Mouse (Mus musculus) adrenal gland, adult 8-10 months (tissue): ENCODE results near the gene Hhat. TPM values are rescaled to one million over a fixed set of nuclear protein-coding genes. Genes with fewer than 3 reads are reported as not detected.

Experiments
- DNase-seq: peaks from one replicate; pipeline ENCODE4 v3.0.0; 2022
- total RNA-seq, 4 experiments: library from RNA; stranded (reverse); gene quantifications; 2 replicates each; pipeline ENCODE4 v1.2.4; 2022

The Hhat gene
- total RNA-seq, 4 experiments from 2014 or later: 5.7 to 9.3 (median 7.5) TPM

DNA sequence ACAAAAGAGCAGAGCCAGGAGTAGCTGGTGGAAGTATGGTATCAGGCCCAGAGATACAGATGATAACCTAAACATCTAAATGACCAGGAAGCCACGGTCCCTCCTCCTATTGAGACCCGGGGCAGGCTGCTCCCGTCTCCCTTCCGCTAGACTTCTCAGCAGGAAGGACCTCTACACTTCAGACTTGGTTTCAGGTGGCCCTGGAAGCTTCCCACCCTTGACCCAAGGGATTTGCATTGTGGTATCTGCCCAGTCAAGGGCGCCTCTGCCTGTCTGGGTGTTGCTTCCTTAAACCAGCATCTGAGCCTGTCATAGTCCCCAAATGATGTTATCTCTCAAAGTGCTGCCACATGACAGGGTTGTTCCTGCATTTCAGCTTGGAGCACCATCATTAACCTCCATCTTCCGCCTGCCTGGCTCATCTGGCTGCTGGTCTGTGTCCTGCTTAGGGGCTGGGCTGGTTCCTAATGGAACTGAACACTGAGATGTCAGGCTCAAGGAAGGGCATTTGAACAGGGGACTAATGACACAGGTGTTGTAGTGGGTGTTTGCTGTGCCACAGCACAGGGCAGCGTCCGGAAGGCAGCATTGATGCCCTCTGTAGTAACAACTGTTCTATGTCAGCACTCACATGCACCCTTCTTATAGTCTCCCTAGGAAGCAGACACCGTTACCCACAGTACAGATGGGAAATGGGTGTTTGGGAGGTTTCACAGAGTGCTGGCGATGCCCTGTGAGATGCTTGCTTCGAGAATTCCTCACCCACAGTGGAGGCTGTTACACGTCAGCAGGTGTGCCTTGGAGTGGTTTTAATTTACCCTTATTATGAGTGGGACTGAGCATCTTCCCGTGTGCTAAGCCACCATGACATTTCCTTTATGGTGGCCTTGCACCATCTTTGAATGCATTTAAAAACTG, 280.9 kb downstream of the Hhat start:
- no peak for DNase-seq

DNA sequence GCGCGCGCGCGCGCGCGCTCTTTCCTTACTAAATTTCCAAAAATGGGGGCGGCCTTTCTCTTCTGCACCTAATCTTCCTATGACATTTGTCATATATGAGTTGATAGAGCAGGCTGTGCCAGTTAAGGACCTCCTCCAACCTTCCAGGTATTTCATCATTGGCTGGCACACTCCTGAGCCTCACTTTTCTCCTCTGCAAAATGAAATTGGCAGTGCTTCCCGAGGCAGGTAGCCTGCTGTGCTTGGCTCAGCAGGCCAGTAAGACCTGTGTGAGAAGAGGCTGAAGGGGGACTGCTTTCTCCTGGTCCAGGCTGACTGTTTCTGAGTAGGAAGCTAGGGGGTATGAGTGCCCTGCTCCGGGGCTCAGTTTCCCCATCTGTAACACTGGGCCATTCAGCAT, 283.5 kb downstream of the Hhat start:
- DNase-seq: no peak

DNA sequence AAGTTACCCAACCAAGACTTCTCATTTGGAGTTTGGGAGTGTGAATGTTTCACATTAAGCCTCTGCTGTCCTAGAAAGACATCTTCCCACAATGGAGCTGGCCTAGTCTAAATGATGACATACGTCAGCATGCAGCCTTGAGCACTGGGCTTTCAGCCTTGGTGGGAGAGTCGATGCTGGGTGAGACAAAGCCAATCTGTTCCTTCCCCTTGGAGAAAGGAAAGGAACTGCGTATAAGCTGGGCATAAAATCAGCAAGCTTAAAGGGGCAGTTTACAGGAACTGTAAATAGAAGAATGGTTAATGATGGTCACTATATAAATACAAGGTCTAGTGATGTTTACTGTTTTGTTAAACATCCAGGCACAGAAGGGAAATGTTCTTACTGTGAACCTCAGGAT, 286.0 kb downstream of the Hhat start:
- DNase-seq: no peak

DNA sequence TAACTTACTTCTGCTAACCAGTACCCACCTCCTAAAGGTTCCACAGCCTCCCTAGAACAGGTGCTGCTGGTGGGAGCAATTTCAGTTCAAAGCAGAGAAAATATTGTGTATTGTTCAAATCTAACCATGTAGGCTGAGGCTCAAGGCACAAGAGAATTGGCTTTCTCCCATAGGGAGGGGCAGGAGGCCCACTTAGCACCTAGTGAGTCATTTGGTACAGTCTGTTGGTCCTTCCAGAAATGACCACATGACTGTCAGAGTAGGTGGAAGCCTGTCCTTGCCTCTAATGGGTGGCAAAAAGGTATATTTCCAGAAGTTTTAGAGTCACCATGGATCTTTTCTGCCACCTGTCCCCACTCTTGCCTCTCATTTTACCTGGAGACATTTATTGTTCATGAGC, 289.6 kb downstream of the Hhat start:
- DNase-seq: no peak

DNA sequence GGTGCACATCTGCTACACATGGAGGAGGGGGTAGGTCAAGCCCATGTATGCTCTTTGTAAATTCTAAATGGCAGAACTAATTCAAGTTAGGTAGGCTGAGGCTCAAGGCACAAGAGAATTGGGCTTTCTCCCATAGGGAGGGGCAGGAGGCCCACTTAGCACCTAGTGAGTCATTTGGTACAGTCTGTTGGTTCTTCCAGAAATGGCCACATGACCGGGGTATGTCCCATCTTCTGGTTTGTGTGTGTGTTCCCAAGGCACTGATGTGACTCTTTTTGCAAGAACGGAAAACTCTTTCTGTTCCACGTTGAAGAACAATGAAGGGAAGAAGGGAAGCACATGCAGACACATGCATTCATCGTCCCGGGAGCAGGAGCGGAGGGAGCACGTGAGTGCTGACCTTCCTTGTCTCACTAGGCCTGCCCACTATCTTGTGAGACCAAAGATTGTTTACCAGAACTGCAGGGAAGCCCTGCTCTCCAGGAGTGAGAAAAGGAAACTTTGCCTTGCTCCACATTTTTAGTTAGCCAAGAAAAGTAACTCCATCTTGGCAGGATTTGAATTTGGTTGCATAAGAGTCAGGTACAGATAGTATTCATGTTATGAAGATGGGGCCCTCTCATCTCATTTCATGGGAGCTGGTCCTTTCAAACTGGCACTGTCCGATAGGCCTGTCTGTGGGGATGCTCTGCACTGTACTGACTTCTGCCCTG, 290.8 kb downstream of the Hhat start:
- no peak for DNase-seq

DNA sequence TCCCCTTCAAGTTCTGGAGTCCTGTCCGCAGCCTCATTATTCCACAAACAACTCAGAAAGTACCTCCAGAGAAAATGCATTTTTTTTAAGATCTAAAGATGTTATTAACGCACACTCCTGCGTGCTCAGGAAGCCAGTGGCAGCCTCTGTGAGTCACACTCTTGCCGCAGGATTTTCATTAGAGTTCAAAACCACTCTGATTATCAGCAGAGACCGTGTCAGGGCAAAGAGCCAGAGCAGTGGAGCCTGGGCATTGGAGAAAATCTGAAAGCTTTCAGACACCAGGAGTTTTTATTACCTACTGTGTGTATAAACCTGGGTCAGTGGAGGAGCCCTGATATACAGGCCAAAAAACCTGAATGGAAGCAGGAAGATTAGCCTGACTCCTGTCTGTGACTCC, 292.8 kb downstream of the Hhat start:
- DNase-seq: no peak

DNA sequence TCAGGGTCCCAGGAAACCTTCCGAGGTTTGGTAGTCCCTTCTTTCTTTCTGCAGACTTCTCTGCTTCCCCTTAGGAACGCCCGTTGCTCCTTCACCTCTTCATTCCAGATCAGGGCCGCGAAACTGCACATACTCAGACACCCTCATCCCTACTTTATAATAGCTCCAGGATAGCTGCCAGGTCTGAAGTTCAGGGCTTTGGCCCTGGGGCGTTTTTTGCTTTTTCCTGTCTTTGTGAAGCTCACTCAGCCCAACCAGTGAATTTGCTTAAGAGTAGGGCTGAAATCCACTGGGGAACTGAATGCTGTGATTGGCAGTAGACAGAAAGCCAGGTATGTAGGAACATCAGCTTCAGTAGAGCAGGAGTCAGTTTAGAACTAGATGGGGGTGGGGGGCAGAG, 293.5 kb downstream of the Hhat start:
- no peak for DNase-seq

DNA sequence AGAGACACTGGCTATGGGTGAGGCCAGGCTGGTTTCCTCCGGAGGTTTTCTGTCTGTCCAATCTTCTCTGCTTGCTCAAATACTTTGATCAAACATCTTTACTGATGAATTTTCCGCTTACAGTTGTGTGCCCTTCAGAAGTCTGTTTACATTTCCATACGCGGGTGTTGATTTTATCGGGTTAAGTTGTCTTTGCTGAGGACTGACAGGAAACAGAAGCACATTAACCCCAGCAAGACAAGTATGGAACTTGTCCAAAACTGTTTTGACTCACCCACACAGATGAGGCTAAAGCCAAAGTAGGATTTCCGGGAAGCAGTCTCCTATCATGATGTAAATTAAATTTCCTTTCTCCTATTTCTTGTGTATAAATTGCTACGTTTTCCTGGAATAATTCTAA, 294.3 kb downstream of the Hhat start:
- no peak for DNase-seq

DNA sequence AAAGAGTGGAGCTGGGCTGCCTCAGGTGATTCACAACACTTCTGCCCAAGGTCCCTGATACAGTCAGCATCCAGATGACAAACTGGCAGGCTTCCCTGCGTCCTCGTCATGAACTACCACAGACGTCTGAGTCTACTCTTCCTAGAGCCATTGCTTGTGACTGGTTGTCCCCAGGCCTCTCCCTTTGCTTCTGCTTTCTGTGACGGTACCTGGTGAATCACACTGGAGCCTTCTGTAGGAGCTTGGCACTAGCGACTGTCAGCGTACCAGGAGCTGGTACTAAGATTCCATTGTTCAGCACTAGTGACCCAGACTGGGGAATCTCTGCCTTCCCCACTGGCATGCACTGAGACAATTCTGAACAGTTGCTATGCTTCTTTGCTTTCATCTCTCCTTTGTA, 297.9 kb downstream of the Hhat start:
- DNase-seq: no peak

DNA sequence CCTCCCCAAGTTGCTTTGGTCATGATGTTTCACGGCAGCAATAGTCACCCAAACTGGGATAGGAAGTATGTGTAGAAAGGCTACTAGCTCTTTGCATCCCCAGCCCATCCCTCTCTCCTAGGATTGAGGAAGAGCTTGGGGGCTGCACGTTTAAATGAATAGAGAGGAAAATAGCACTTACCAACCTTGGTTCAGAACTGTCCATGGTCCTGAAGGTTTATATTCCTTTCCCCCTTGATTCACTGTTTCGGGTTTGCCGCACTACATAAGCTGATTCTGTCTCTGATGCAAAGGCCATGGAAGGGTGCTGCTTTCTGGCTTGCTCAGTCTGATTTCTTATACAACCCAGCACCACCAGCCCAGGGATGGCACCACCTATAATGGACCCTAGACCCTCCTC, 298.7 kb downstream of the Hhat start:
- DNase-seq: no peak

DNA sequence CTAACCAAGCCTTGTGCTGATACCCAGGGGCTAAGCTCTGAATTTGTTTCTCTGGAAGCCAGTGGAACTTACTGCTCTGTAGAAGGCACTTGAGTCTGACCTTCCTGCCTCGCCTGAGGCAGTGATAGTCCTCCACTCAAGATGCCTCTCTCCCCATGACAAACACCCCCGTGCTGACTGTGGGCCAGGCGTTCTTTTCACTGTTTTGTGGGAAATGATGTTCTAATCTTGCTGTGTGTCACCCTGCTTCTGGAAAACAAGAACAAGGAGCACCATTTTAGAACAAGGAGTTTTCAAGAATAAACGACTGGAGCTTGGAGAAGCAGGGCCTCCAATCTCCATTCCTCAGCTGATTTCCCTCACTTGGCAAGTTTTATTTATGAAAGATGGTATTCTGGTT, 307.3 kb downstream of the Hhat start:
- no peak for DNase-seq

DNA sequence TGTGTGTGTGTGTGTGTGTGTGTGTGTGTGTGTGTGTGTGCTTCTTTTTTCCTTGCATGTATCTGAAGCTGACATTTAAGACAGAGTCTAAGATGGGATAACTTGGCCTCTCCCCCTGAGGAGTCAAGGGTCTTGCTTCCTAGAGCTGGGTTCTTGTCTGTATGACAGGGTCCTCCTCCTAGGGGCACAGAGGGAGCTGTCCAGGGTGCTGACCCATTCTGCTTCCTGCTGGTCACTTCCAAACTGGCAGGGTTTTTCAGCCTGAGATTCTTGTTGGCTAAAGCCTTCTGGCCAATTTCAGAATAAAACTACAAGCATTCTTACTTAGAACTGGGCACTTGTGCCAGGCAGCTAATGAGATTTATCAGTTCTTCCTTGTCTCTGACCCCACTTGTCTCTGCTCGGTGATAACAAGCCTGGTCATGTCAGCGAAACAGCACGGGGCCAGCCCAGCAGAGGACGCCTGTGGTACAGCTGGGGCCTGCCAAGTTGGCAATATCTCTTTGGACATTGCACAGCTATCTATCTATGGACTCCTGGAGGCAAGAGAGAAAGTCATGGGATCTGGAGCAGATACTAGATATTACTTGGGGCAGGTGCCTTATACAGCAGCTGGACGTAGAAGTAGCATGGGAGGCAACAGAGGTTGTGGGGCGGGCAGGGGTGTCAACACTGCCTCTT, 313.4 kb downstream of the Hhat start:
- no peak for DNase-seq

DNA sequence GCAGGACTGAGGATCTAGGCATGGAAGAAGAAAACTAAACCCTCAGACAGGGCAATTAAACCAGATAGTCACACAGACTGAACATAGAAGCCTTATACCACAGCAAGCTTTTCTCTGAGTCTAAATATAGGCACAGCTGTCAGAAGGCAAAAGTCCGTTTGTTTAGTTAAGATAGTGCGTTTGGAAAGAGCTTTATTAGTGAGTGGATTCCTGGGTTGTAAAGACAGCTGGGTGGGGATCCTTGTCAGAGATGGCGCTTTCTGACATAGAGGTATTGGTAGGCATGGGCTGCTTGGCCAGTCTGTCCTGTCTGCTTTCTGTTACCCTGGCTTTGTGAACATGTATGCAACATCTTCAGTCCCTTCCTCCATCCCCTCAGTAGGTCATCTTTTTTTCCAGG, 314.0 kb downstream of the Hhat start:
- DNase-seq: no peak

DNA sequence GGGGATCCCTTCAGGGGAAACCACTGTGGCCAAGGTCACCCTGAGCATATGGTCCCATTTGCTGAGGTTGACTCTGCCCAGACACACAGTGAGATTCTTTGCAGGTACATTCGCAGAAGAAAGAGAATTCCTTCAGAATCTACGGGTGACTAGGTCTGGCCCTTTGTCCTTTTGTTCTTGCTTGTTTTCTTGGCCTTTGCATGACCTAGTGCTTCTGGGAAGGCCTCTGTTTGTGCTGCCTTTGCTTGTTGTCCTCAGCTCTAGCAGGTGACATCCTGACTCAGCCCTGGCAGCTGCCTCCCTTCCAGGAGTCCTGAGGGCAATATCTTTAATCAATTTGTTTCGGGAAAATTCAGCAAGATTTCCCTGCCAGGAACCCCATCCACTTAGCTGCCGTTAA, 316.0 kb downstream of the Hhat start:
- DNase-seq: no peak

DNA sequence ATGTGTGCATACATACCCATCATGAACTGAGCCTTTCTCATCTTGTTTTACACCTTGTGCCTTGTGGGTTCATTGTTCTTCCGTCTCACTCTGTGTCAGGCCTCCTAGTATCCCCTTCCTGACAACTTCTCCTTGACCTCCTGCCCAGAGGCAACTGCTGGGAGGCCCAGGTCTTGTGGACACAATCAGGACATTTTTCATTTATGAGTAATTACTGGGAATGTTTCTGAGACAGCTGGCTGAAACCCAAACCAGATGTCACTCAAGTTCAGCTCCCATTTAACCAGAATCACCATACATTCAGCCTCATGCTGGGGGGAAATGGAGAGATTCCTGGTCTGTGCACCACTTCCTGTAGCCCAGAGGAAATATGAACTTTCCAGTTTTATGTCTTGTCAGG, 316.5 kb downstream of the Hhat start:
- no peak for DNase-seq

DNA sequence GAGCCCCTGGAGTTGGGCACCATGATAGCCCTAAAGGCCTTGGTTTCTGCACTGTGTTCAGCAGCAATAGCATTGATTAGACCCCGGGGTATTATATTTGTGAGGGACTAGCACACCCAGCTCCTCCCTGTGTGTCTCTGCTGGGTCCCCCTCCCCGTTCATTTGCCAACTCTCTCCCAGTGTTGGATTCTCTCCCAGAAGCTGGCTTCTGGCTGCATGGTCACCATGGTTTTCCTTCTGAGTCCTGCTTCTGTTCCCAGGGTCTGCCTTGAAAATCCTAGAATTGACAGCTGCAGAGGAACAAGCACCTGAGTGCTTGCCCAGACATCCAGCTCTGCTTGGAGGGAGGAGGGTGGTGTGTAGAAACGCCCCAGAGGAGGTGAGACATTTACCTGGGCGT, 319.3 kb downstream of the Hhat start:
- no peak for DNase-seq

DNA sequence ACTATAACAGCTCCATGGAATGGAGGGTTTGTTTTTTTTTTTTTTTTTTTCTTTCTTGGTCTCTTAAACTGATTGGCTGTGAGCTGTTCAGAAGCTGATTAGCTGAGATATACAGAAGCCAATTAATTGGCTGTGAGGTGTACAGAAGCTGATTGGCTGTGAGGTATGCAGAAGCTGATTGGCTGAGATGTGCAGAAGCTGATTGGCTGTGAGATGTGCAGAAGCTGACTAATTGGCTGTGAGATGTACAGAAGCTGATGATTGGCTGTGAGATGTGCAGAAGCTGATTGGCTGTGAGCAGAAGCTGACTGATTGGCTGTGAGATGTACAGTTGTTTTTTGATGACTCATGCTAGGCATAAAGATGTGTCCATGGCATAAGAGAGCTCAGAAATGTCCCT, 320.6 kb downstream of the Hhat start:
- no peak for DNase-seq

DNA sequence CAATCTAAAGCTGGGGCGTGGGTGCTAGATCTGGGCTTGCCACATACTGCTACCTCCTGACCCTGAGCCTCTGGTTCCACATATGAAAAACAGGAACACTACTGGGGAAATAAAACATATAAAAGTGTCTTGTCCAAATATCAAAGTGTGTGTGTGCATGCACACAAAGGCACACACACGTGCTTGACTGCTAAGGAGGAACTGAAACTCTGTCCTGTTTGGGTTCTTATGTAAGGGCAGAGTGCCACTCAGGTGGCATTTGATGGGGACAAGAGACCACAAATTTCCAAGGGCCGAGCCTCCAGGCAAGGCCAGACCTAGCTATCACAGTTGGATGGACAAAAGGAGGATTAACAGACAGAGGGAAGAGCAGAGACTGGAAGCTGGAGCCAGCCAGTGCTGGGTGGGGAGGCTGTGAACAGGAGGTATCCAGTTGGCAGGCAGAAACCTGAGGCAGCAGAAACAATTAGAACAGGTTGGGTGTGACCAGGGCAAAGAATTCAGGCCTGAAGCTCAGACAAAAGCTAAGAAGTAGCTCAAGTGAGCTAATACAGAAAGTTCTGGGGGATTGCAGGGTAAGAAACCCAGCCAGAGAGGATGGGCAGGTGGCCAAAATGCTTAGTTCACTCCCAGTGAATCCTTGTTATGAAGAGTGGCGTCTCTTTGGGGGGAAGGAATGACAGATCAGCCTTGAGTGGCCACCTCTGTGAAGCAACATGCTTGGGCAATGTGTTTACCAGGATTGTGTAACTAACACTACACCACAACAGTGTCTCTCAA, 321.3 kb downstream of the Hhat start:
- peak; percentile 4 for DNase-seq

DNA sequence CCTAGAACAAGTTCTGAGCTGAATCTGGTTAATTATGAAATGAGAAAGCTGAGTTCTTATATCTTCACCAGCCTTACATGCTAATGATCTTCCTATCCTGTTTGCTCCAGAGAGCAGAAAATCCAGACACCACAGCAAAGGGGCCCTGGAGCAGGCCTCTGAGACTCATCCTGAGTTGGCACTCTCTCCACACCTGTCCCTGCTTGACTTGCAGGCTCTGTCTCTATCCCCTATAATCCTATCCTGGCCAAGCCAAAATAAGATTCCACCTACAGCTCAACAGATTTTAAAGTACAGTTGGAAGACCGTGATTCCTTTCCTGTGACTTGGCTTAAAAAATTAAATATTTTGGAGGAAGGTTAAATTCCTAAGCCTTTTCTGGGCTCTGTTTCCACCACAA, 322.5 kb downstream of the Hhat start:
- DNase-seq: no peak

DNA sequence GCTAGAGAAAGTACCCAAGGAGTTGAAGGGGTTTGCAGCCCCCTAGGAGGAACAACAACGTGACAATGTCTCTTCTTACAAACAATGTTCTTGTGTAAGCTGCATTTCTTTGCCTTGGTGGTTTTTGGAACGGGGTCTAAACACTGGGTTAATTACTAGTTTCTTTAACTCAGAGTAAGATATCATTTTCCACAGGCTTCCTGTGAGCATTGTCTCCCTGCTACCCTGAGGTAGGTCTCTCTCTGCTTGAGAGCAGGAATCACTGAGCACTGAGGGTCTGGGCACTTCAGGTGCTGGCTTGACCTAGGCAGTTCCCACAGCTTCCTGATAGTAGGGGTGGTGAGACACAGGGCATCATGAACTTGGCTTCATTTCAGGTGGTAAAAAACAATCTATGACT, 323.4 kb downstream of the Hhat start:
- DNase-seq: no peak
